Mouse (Mus musculus): ENCODE data around the gene Rpa1. TPM values are rescaled to one million over a fixed set of nuclear protein-coding genes. Genes with fewer than 3 reads are reported as not detected.
A peak's percentile ranks its signal among the peaks of the same experiment; 100 is the strongest.

The Rpa1 gene
- polyA plus RNA-seq, 1 experiment from 2014 or later: 100 TPM

DNA sequence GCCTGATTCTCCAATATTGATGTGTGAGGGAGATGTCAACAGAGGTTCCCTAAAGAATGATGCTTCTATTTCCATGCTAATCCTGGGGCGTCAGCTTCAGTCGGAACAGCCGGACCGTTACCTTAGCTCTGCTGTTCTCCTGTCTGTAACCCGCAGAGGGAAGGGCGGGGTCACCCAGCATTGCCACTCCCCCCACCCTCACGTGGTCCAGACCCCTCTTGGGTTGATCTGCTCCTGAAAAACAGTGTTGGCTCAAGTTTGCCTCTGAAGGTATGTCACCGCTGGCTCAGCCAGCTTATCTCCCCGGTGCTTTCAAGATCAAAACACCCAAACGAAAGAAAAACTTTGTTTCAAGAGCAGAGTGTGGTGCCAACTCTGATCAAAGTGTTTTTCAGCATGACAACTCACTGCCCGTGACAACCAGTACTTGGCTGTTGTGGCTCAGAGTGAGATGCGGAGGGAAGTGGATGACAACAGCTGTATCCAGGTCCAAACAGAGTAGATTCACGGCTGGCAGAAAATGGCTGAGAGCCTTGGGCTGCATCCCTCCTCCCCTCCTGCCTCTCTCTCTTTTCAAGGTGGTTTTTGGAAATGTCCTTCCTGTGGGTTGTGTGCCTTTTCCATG, 65.5 kb downstream of the Rpa1 start:
- Histone ChIP-seq H3K4me2 (replicated peaks) (no peak overlapping the region; the same call in 1 of the 2 replicates), H3K9me3 (no peaks in the 10 kb centered on the region), H3K27ac (no peak overlapping the region), H3K4me3 (replicated peaks) (no peak overlapping the region), H3K27me3 (replicated peaks) (peaks cover 27% of the 10 kb centered on the region), H3K36me3 (no peaks in the 10 kb centered on the region), H3K4me1 (replicated peaks) (peaks cover 15% of the 10 kb centered on the region), H3K9ac (no peak overlapping the region)
- ATAC-seq: 0 out of 2 replicates have a peak, but pooled peaks have one; percentile 56
- 13% methylated on average over 13 of the region's 13 CpGs for WGBS

DNA sequence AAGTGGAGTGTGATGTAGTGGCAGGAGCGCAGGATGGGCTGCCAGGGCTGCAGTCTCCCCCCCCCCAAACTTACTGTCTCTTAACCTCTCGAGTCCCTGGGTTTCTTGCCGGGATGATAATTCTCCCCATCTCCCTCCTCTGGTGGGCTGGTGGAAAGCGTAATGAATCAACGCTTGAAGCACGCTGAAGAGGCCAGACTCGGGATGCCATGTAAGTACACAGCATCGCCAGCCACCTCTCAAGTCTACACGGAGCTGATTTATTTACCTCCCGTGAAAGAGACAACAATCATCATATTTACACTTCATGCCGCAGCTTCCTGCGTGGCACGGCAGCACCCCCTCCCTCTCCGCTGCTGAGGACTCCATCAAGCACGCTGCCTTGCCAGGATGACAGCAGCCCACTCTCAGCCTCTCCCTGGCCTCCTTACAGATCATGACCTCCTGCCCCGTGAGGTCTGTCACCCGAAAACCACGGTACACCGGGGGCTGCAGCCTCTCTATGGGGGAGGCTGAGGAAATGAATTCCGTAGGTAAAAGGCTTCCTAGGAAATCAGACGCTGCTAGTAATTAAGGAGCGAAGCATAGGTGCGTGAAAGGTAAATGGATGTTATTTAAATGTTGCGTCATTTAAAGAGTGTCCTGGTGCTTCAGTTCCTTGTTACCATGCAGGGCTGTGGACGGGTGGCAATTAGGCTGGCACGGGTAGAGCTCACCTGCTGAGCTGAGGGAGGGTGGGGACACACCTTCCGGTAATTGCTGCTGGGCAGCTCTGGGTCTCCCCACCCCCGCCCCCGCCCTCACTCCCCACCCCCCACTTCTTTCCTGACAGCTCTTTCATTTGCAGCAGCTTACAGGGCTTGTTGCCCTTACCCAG, 66.5 kb downstream of the Rpa1 start:
- no peak overlapping the region for H3K27ac ChIP-seq
- 0 out of 2 replicates have a peak overlapping the region, but pooled peaks have one; percentile 2 for H3K4me3 ChIP-seq (replicated peaks)
- peaks cover 15% of the 10 kb centered on the region for H3K4me1 ChIP-seq (replicated peaks)
- no peak overlapping the region for H3K9ac ChIP-seq
- ATAC-seq: no peak
- peak overlapping the region; percentile 34 for H3K4me2 ChIP-seq (replicated peaks)
- peaks cover 27% of the 10 kb centered on the region for H3K27me3 ChIP-seq (replicated peaks)
- H3K9me3 ChIP-seq: no peaks in the 10 kb centered on the region
- no peaks in the 10 kb centered on the region for H3K36me3 ChIP-seq
- 10% methylated on average over 29 of the region's 29 CpGs for WGBS

DNA sequence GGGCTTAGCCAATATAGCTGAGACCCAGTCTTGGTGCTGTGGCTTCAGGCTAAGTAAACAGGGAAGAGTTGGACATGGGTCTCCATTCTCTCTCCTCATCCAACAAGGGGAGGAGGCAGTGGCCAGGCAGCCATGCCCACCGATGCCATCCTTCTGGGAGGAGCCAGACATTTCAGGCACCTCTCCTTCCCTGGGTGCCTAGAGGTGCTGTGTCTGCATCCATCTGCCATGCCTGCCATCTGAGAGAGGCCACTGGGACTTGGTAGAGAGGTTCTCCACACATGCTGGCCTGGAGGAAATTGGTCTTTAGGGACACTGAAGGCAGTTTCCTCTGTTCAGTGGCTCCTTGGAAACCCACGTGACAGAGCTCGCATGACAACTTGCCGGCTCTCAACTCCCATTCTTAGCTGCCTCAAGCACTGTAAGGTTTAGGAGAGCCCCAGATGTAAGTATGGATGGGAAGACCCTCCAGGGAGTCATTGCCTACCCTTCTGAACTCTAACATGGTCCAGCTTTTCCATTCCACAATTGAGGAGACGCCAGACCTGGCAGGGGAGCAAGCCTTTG, 67.6 kb downstream of the Rpa1 start:
- H3K4me1 ChIP-seq (replicated peaks): peaks cover 15% of the 10 kb centered on the region
- no peaks in the 10 kb centered on the region for H3K9me3 ChIP-seq
- H3K4me2 ChIP-seq (replicated peaks): no peak overlapping the region
- no peak overlapping the region for H3K4me3 ChIP-seq (replicated peaks)
- no peaks in the 10 kb centered on the region for H3K36me3 ChIP-seq
- H3K27me3 ChIP-seq (replicated peaks): peaks cover 27% of the 10 kb centered on the region
- 68% methylated on average over 5 of the region's 5 CpGs for WGBS
- no peak overlapping the region for H3K9ac ChIP-seq
- ATAC-seq: no peak
- H3K27ac ChIP-seq: no peak overlapping the region

DNA sequence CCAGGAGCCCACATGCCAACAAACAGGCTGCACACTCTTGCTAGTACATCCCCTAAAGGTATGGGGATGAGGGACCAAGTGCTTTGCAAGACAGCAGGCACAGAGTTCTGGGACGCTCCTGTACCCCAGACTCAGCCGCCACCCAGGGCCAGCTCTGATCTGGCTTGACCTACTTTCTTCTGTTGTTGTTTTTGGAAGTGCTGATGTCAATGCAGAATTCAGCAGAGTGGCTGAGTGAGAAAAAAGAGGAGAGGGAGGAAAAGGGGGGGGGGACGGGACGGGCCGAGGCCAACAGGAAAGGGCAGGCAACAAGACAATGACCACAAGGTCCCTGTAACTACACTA, 68.1 kb downstream of the Rpa1 start:
- no peak for ATAC-seq
- Histone ChIP-seq H3K27ac (no peak overlapping the region), H3K27me3 (replicated peaks) (peaks cover 27% of the 10 kb centered on the region)

DNA sequence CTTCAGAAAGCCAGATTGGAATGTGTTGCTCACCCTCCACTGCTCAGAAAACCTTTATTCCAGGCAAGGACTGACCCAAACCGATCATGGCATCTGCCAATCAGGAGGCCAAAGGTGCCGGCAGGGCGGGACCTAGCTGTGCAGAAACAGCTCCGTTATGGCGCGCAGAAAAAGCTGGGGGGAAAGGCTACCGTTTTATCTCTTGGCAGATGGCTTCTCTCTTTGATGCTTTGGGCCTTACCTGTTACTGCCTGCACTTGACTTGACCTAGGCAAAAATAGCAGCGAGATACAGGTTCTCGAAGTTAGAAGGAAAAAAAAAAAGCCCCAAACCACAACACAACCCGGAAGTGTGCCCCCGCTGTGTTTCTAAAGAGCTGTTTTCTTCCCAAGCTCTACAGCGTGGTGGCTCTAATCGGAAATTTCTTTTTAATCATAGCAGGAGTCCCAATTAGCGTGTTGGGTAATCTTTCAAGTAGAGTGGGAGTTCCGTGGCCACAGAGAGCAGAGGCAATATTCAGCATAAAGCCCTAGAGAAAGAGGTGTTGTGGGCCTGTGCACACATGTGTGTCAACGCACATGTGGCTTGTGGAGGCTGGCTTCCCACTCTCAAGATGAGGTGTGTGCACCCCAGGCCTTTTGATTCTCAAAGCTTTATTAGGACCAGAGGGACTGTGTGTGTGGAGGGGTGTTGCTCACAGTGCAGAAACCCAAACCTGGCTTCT, 68.6 kb downstream of the Rpa1 start:
- Histone ChIP-seq H3K36me3 (no peaks in the 10 kb centered on the region), H3K4me1 (replicated peaks) (peaks cover 15% of the 10 kb centered on the region), H3K4me3 (replicated peaks) (peak overlapping the region; percentile 21), H3K27ac (no peak overlapping the region), H3K9ac (0 out of 2 replicates have a peak overlapping the region, but pooled peaks have one; percentile 1), H3K27me3 (replicated peaks) (peaks cover 27% of the 10 kb centered on the region), H3K4me2 (replicated peaks) (peak overlapping the region; percentile 56), H3K9me3 (no peaks in the 10 kb centered on the region)
- WGBS: 15% methylated on average over 16 of the region's 16 CpGs
- no peak for ATAC-seq

More for the DNA sequence above, 68.1 kb downstream of the Rpa1 start:
- Histone ChIP-seq H3K4me2 (replicated peaks) (no peak overlapping the region), H3K4me1 (replicated peaks) (peaks cover 15% of the 10 kb centered on the region), H3K4me3 (replicated peaks) (no peak overlapping the region), H3K9me3 (no peaks in the 10 kb centered on the region), H3K36me3 (no peaks in the 10 kb centered on the region), H3K9ac (no peak overlapping the region)
- 80% methylated on average over 5 of the region's 5 CpGs for WGBS

GRCm38 (mm10) chr11:75279013-75279341, 69.1 kb downstream of the Rpa1 start:
- H3K9me3 ChIP-seq: no peaks in the 10 kb centered on the region
- peaks cover 27% of the 10 kb centered on the region for H3K27me3 ChIP-seq (replicated peaks)
- 0 out of 2 replicates have a peak overlapping the region, but pooled peaks have one; percentile 1 for H3K9ac ChIP-seq
- H3K4me3 ChIP-seq (replicated peaks): peak overlapping the region; percentile 21
- peak overlapping the region; percentile 56 for H3K4me2 ChIP-seq (replicated peaks)
- H3K36me3 ChIP-seq: no peaks in the 10 kb centered on the region
- no peak for ATAC-seq
- WGBS: 12% methylated on average over 4 of the region's 4 CpGs
- peaks cover 15% of the 10 kb centered on the region for H3K4me1 ChIP-seq (replicated peaks)
- no peak overlapping the region for H3K27ac ChIP-seq

GRCm38 (mm10) chr11:75278115-75278514, 70.0 kb downstream of the Rpa1 start:
- Histone ChIP-seq H3K4me2 (replicated peaks) (no peak overlapping the region), H3K9me3 (no peaks in the 10 kb centered on the region), H3K27ac (no peak overlapping the region), H3K9ac (no peak overlapping the region), H3K27me3 (replicated peaks) (peaks cover 27% of the 10 kb centered on the region), H3K4me1 (replicated peaks) (peaks cover 15% of the 10 kb centered on the region), H3K4me3 (replicated peaks) (no peak overlapping the region), H3K36me3 (no peaks in the 10 kb centered on the region)
- 70% methylated on average over 7 of the region's 7 CpGs for WGBS
- no peak for ATAC-seq

DNA sequence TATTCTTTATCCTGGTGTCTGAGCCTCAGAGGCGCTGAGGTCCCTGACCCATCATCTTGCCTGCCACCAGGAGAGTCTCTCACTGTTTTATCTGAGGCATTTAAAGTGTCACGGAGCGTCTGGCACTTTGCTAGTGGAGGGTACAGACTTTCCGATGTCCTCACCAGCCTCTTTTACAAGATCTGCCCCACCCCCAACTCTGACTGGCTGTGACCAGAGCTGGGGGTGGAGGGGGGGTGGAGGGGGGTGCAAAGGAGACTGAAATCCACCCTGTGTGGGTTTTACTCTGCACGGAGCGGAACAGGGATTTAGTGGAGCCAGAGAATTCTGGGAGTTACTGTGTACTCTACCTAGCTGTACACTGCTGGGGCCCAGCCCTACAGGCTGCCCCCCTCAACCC, 73.1 kb downstream of the Rpa1 start:
- H3K36me3 ChIP-seq: no peaks in the 10 kb centered on the region
- H3K9me3 ChIP-seq: no peaks in the 10 kb centered on the region
- no peak overlapping the region for H3K4me3 ChIP-seq (replicated peaks)
- ATAC-seq: no peak
- H3K27ac ChIP-seq: no peak overlapping the region
- H3K27me3 ChIP-seq (replicated peaks): no peaks in the 10 kb centered on the region
- H3K4me2 ChIP-seq (replicated peaks): no peak overlapping the region
- H3K9ac ChIP-seq: no peak overlapping the region
- WGBS: 38% methylated on average over 6 of the region's 6 CpGs
- peaks cover 6% of the 10 kb centered on the region; the same call in 1 of the 2 replicates for H3K4me1 ChIP-seq (replicated peaks)

- no peaks in the 10 kb centered on the region for H3K9me3 ChIP-seq
- H3K9ac ChIP-seq: no peak overlapping the region
- no peak overlapping the region for H3K4me2 ChIP-seq (replicated peaks)
- ATAC-seq: no peak
- H3K27me3 ChIP-seq (replicated peaks): no peaks in the 10 kb centered on the region
- no peaks in the 10 kb centered on the region for H3K4me1 ChIP-seq (replicated peaks)
- H3K36me3 ChIP-seq: no peaks in the 10 kb centered on the region
- 37% methylated on average over 8 of the region's 8 CpGs for WGBS
- H3K4me3 ChIP-seq (replicated peaks): no peak overlapping the region
- no peak overlapping the region for H3K27ac ChIP-seq
Observed at GRCm38 (mm10) chr11:75273466-75273865, 74.7 kb downstream of the Rpa1 start.

DNA sequence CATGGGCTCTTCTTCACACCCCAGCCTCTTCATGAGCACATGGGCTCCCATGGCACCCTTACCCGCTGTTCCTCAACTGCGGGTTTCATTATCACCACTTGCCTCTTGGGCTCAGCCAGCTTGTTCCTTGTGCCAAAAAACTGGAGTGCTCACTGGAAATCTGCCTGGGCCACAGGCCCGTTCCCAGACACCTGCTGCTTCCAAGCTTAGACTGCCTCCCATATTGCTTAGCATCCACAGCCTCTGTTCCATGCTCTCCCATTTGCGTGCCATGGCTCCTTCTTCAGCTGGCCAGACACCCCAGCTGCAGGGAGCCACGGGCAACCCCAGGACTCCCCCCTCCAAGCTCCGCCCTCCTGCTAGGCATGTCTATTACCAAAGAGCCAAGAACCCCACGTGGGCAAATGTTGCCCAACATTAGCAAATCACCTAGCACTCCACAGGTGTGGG, 77.1 kb downstream of the Rpa1 start:
- Histone ChIP-seq H3K9ac (no peak overlapping the region), H3K27me3 (replicated peaks) (no peaks in the 10 kb centered on the region)
- WGBS: 70% methylated on average over 7 of the region's 7 CpGs

GRCm38 (mm10) chr11:75270276-75270984, 77.7 kb downstream of the Rpa1 start:
- H3K36me3 ChIP-seq: no peaks in the 10 kb centered on the region
- H3K9me3 ChIP-seq: no peaks in the 10 kb centered on the region
- H3K27ac ChIP-seq: no peak overlapping the region
- no peaks in the 10 kb centered on the region for H3K27me3 ChIP-seq (replicated peaks)
- H3K4me2 ChIP-seq (replicated peaks): no peak overlapping the region
- H3K4me1 ChIP-seq (replicated peaks): no peaks in the 10 kb centered on the region
- 76% methylated on average over 8 of the region's 8 CpGs for WGBS
- ATAC-seq: no peak; the same call in 1 of the 2 replicates
- no peak overlapping the region for H3K9ac ChIP-seq
- no peak overlapping the region for H3K4me3 ChIP-seq (replicated peaks)

More for the DNA sequence above, 77.1 kb downstream of the Rpa1 start:
- Histone ChIP-seq H3K36me3 (no peaks in the 10 kb centered on the region), H3K9me3 (no peaks in the 10 kb centered on the region), H3K27ac (no peak overlapping the region), H3K4me3 (replicated peaks) (no peak overlapping the region), H3K4me2 (replicated peaks) (no peak overlapping the region), H3K4me1 (replicated peaks) (no peaks in the 10 kb centered on the region)
- no peak for ATAC-seq
